Mouse (Mus musculus) cerebellum, adult 2 months (tissue): ENCODE results near the gene Wnk2.

Source experiments
- CTCF ChIP-seq: fragments of 200-500 bp; IDR thresholded peaks from 2 replicates; pipeline ENCODE4 v1.5.1; 2011; ENCODE audit warnings: low read depth, mild to moderate bottlenecking, control low read depth, low read length, moderate library complexity, borderline replicate concordance; ENCODE audit not compliant: insufficient read depth
- POLR2A ChIP-seq: fragments of 200-500 bp; IDR thresholded peaks from 2 replicates; pipeline ENCODE4 v1.6.1; 2011; ENCODE audit warnings: low read length, control low read depth, borderline replicate concordance; ENCODE audit not compliant: insufficient read depth

- TF ChIP-seq POLR2A (no peak), CTCF (no peak)
Observed at GRCm38 (mm10) chr13:49181411-49181984, 33.7 kb upstream of the Wnk2 start.
